Mouse (Mus musculus): ENCODE measurements at regions not wholly inside any gene's neighbourhood (a gene's known extent, or its start where the extent isn't known, plus 50 kb on each side); places are given as distances from the start of the nearest gene placed in this dataset.

DNA sequence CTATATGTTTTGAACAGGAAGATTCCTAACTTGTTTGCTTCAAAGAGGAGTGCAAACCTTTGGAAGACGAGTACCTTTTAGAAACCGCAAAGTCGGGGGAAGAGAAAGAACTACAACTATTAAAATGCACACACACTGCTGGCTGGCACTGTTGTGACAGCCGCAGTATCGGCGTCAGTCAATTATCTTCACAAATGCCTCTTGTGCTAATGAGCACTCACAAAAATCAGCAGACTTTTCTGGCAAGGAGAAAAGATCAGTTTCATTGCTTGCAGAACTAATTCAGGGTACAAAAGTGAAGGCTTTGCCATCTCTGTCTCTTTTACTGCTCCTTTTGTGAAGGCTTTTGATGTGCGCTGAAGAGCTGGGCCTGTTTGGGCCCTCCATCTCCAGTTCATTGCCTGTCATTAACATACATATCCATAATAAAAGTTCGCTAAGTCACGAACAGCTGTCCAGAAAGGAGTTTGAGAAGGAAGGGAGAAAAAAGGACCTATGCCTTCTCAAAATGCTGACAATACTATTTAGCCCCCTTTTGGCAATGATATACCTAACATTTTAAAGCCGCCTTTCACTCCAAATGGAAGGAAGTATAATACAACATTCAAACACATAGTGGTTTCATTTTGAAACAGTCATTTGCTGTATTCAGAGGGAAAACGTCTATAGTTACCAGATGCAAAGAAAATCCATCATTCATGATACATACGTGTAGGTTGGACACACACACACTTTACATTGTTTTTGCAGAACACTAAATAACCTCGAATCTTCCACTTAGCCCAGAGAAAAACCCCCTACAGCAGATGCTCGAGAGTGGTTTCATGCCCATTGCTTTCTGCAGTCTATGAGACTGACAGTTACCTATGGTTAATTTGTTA lies 186.6 kb upstream of the Sp8 start:
- DNase-seq (ENCODE audit: inconsistent ontology term), result no peak

- DNase-seq (ENCODE audit: inconsistent ontology term), result peak; percentile 91
Measured at GRCm38 (mm10) chr12:118650483-118651160, 195.5 kb upstream of the Sp8 start.

- DNase-seq (ENCODE audit: inconsistent ontology term), result no peak
Measured at GRCm38 (mm10) chr12:118649323-118649973, 196.7 kb upstream of the Sp8 start.

DNA sequence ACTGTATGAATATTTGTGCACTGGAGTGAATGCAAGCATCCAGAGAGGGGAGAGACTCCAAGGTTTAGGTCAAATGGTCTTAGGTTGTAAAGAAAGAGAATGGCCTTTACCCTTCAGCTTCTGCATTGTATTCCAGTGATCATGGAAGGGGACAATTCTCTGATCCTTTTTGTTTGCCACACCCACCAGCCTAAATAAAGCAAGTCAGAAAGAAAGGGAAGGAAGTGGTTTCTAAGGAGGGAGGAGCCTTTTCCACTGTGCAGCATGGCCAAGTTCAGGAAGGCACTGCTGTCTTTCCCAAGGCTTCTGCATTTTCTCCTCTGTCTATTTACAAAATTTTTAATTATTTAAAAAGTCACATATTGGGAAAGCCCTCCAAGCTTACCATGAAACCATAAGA lies 197.5 kb upstream of the Sp8 start:
- DNase-seq (ENCODE audit: inconsistent ontology term), result no peak

DNA sequence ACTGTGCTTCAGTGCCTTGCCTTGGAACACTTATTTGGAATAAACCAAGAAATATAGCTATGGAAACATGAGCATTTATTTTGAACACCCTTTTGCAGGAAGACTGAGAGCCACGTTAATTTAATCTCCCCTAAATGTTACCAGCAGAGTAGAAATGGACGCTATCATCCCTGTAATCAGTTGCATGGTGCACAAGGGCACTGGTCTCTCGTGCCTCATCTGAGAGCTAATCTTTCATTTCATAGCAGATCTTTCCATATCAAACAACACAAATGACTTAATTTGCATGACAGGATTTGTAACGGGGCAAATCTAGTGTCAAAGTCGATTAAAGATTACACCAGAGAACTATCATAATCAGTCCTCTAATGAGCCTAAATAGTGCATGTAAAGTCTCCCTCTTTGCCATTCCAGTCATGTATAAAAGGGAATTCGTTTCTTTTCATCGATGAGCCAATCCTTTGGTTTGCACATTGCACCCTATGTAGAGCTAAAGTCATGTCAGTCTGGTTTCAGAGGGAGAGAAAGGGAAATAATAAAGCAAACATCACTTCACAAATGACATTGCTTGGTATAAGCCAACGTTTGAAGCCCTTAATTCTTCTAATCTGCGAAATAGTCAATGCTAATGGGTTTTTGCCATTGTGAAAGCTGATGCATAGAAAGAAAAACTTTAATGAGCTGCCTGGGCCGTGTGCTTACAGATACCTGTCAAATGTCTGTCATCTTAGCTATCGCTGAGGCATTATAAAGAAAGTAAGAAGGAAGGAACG lies 198.7 kb upstream of the Sp8 start:
- DNase-seq (ENCODE audit: inconsistent ontology term), result no peak

- DNase-seq (ENCODE audit: inconsistent ontology term), result no peak
Measured at GRCm38 (mm10) chr12:118640925-118641324, 205.2 kb upstream of the Sp8 start.

GRCm38 (mm10) chr12:118637214-118637613 lies 208.9 kb upstream of the Sp8 start:
- DNase-seq (ENCODE audit: inconsistent ontology term), result no peak

DNA sequence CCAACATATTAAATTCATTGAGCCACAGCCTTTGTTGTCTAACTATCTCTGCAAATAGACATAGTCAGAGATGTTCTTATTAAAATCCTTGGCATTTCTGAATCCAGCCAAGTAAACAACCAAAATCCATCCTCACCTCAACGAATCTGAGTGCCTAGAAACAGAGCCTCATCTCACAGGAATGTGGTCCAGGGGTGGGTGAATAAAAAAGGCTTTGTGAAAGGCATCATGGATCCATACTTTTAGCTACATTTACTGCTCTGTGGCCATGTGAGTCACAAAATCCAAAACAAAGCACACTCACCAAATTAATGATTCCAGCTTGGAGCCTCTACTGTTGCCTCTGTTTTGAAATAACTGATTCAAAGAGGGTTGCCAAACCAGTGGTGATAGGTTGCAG lies 210.7 kb upstream of the Sp8 start:
- DNase-seq (ENCODE audit: inconsistent ontology term), result peak; percentile 93

- DNase-seq (ENCODE audit: inconsistent ontology term), result no peak
Measured at GRCm38 (mm10) chr12:118630373-118630772, 215.8 kb upstream of the Sp8 start.

DNA sequence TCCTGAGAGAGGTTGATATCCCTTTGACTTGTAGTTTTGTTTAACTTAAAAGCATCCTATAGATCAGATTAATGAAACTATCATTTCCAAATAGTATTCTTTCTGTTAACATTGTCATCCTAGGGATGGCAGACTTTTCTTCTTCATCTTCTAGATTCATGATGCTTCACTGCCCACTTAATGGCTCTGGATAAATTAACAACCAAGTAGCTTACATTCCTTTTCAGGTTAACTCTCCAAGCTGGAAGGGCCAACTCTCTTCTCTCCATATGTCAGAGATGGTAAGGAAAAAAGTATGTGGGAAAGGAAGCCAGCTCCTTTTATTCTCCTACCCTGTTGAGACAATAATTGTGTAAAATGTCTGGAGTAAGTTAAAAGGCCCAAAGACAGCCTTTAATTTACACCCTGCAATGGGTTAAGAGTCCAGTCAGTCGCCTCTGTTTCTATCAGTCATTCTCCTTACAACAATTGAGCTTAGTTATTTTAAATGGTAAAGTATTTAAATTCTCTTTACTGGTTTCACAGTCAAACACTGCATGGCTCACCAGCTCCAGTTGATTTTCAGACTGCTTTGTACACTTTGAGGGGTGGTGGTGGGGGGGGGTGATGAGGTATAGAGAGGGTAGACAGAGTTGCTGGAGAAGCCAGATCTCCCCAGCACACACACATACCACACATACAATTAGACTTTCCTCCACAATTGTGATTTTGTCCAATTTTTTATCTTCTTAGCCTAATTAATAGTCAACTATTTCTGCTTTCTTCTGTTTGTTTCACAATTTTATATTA lies 224.2 kb upstream of the Sp8 start:
- DNase-seq (ENCODE audit: inconsistent ontology term), result no peak

- peak; percentile 36 for DNase-seq (ENCODE audit: inconsistent ontology term)
Measured at GRCm38 (mm10) chr12:118620847-118621636, 225.1 kb upstream of the Sp8 start.

DNA sequence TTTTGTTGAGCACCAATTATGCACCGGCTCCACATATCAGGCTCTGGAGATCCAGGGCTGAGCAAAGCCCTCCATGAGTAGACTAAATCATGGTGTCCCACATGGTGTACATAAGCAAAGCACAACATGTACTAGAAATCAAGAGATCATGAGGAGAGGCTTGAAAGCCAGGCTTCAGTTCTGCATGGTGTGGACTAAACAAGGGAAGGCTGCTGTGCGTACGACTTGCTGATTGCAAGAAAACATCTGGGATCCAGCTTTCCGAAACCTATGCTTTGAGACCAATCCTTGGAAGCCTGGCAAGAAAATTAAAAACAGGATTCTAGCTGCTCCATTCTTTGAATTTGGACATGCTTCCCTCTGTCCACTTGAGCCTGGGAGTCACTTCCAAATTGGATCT lies 249.1 kb upstream of the Sp8 start:
- no peak for DNase-seq (ENCODE audit: inconsistent ontology term)

DNA sequence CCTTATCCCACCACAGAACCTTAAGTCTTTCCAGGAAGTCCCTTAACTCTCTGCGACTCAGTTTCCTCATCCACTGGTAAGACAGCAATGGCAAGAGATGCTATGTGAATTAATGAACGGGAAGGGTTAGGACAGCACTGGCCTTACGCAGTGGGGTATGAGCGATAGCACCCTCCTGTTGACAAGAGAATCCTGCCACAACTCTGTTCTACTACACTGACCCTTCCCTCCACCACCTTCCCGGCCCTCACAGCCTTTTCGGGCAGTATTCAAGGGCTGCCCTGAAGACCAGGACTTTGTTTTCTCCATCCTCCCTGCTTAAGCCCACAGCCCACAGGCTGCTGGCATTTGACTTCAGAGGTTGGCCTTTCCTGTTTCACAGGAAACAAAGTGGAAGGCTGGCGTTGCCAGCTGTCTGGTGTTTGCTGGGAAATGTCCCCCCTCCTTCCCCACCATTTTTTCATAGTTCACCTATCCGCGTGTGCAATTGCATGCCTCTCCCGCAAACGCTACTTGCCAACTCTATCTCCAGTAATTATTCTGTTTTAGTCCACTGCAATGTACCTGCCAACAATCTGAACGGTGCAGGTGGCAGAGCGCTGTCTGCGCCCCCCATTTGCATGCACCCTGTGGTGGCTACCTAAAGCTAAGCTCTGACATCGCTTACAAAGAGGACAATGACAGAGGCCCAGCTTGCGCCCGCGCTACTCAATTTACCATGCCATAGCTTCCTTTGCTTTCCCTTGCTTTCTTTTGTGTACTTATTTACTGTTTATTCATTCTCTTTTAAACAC lies 251.2 kb upstream of the Sp8 start:
- DNase-seq (ENCODE audit: inconsistent ontology term), result no peak

DNA sequence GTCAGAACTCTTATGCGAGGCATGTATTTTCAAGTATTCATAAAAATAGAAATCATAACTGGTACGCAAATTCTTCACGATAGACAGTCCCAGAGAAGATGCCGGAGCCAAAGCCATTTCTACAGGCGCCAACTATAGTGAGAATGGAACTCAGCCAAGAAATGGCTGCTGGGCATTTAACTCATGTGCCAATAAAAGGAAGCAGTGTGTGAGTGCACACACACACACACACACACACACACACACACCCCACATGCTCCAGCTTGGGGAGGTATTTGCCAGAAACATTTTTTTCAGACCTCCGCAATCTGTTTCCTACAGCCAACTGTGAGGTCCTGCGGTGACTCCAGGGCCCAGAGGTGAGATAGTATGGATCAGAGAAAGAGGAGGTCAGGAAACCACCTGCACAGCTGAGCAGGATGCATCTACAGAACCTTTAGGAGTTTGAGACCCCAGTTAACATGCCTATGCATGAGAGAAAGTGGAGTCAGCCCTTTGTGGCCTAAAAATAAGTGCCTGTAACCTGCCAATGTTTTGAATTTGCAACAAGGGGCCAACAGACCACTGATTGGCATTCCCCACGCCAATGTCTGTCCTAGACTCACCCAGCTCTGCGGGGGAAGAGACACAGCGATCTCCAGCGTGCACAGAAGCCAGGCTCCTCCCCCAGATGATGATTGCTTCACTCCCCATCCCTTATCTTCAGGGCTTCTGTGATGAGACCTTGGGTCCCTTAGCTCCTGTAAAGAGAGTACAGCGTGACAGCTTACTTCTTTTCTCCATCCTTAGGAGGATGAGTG lies 262.1 kb upstream of the Sp8 start:
- DNase-seq (ENCODE audit: inconsistent ontology term), result no peak

GRCm38 (mm10) chr12:118569811-118570210 lies 268.6 kb upstream of the Sp4 start:
- no peak for DNase-seq (ENCODE audit: inconsistent ontology term)

DNA sequence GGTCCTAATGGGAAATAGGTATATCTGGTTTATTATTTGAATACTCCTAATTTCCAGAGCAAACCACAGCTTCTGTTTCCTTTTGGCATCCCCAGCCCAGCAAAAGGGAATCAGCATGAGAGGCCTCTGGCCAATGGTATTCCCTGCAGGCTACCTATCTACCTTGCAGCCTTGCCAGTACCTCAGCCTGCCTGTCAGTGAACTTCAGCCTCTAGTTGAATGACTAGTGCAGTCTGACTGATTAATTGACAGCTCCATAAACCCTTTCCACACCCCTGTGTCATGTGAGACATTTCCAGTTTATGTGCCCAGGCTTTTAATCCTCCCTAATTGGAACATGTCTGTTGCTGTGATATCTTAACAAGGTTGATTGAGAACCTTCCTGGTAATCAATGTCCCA lies 265.4 kb upstream of the Sp4 start:
- DNase-seq (ENCODE audit: inconsistent ontology term), result no peak

DNA sequence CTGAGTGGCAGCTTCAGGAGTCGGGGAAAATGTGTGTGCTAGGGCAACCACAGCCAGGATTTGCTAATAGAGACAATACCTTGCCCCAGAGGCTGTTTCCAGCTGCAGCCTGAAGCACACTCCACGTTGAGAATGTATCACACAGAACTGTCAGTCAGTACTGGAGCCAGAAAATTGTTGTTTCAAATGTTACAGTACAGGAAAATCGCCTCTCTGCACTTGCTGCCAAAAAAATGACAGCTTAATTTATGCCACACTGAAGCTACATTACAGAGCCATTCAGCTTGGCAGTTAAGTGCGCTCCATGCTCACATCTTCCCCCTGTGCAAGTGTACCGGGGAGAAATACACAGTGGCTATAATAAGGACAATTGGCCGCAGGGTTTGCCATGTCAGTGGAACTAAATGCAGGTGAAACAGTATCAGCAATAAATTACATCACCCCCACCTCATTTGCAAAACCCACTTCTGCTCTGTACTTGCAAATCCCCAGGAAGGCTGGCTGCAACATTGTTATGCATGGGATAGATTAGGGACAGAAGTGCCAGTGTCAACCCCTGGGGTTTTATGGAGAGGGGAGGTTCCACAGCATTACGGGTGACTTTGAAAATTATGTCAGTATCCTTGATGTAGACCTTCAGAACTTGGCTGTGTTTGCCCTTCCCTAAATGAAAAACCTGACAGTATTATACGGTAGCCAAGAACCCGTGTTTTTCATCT lies 263.3 kb upstream of the Sp4 start:
- DNase-seq (ENCODE audit: inconsistent ontology term), result no peak

GRCm38 (mm10) chr12:118562226-118562625 lies 261.0 kb upstream of the Sp4 start:
- DNase-seq (ENCODE audit: inconsistent ontology term), result no peak

All from Muller cell, postnatal 12 days (primary cell).